Mouse (Mus musculus) CH12.LX (cell line): ENCODE results near the gene Stk19.

ENCODE experiments used
- BHLHE40 ChIP-seq: IDR thresholded peaks from 2 replicates; pipeline ENCODE4 v1.6.1; 2011; ENCODE audit warnings: mild to moderate bottlenecking, low read depth, low read length, improper control_type of control experiment
- CTCF ChIP-seq, 2 experiments: IDR thresholded peaks in 1 of 2; conservative IDR thresholded peaks in 1 of 2; 2 replicates each; pipeline ENCODE4 v1.5.1; 2011 to 2012; ENCODE audit warnings: low read depth in 2 of 2, low read length in 2 of 2, improper control_type of control experiment in 1 of 2, inconsistent platforms in 1 of 2, mild to moderate bottlenecking in 1 of 2, moderate library complexity in 1 of 2
- E2F4 ChIP-seq: IDR thresholded peaks from 2 replicates; pipeline ENCODE4 v1.6.1; 2011; ENCODE audit warnings: low read depth, low read length, improper control_type of control experiment; ENCODE audit not compliant: insufficient replicate concordance
- EP300 ChIP-seq: IDR thresholded peaks from 2 replicates; pipeline ENCODE4 v1.6.1; 2011; ENCODE audit warnings: low read length, improper control_type of control experiment
- MAFK ChIP-seq: IDR thresholded peaks from 2 replicates; pipeline ENCODE4 v1.6.1; 2011; ENCODE audit warnings: low read length, improper control_type of control experiment; ENCODE audit not compliant: insufficient replicate concordance
- MAX ChIP-seq: IDR thresholded peaks from 2 replicates; pipeline ENCODE4 v1.6.1; 2011; ENCODE audit warnings: low read length, improper control_type of control experiment
- MAZ ChIP-seq: IDR thresholded peaks from 2 replicates; pipeline ENCODE4 v1.6.1; 2012; ENCODE audit warnings: low read depth, mild to moderate bottlenecking, inconsistent platforms, low read length, improper control_type of control experiment, moderate library complexity
- NELFE ChIP-seq: IDR thresholded peaks from 2 replicates; pipeline ENCODE4 v1.6.1; 2011; ENCODE audit warnings: low read depth, low read length, improper control_type of control experiment
- POLR2A ChIP-seq: IDR thresholded peaks from 2 replicates; pipeline ENCODE4 v1.6.1; 2011; ENCODE audit warnings: low read depth, mild to moderate bottlenecking, improper control_type of control experiment, low read length
- POLR2AphosphoS2 ChIP-seq: IDR thresholded peaks from 2 replicates; pipeline ENCODE4 v1.6.1; 2011; ENCODE audit warnings: low read depth, low read length, improper control_type of control experiment
- RCOR1 ChIP-seq: conservative IDR thresholded peaks from 2 replicates; pipeline ENCODE4 v1.6.1; 2012; ENCODE audit warnings: low read depth, mild to moderate bottlenecking, inconsistent platforms, low read length, improper control_type of control experiment
- SMC3 ChIP-seq: IDR thresholded peaks from 2 replicates; pipeline ENCODE4 v1.6.1; 2011; ENCODE audit warnings: low read depth, low read length, improper control_type of control experiment
- ZC3H11A ChIP-seq: IDR thresholded peaks from 2 replicates; pipeline ENCODE4 v1.6.1; 2012; ENCODE audit warnings: low read depth, mild to moderate bottlenecking, inconsistent platforms, low read length, improper control_type of control experiment

DNA sequence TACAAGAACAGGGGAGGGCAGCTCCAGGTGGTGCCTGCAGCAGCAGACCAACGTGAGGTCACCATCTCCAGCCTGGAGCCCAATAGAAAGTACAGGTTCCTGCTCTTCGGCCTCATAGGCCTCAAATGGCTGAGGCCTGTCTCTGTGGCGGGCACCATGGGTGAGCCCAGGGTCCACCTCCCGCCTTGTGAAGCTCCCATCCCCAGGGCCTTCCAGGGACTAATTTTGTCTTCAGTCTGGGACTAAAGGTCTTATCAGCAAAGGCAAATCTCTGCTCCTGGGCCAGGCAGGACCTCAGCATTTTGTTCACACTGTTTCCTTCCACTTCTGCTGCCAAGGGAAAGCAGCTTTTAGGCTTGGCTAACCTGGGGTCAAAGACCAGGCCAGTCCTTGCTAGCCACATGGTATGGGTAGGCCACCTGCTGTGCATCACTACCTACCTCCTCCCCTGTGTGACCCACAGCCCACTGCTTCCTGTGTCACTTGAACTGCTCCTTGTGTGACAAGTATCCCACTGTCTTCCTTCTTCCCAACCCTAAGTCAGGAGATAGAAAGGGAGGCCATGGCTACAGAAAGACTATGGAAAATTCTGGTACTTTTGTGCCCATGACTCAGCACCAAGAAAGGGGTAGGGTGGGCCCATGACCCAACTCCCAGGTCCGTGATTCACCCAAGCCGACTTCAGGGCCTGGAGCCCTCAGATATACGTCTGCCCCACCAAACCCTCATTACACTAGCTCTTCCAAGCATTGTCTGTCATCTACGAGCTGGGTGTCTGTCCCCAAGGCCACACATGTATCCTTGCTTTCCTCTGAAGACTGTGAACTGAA is 40.2 kb downstream of the Stk19 start:
- TF ChIP-seq EP300 (no peak), CTCF (conservative IDR thresholded peaks at IDR 0.05 in 1 of 2, IDR thresholded peaks at IDR 0.05 in 1 of 2; ENCODE audit: low read depth in 2 of 2, low read length in 2 of 2) (no peak), BHLHE40 (no peak), MAFK (no peak), POLR2A (no peak), SMC3 (no peak), MAX (no peak), NELFE (no peak), RCOR1 (no peak), ZC3H11A (no peak), E2F4 (no peak), MAZ (no peak), POLR2AphosphoS2 (no peak)
